Mouse (Mus musculus) erythroblast, embryonic 14.5 days (primary cell): ENCODE data around the gene Atf5.

Experiments
- GATA1 ChIP-seq: IDR thresholded peaks from 2 replicates; pipeline ENCODE4 v1.6.1; 2012; ENCODE audit warnings: low read length, inconsistent platforms, mixed read lengths
- TAL1 ChIP-seq: IDR thresholded peaks from 3 replicates; pipeline ENCODE4 v1.6.1; 2012; ENCODE audit warnings: low read length, inconsistent platforms, mixed read lengths

- TF ChIP-seq TAL1, result no peak
- TF ChIP-seq GATA1, result no peak
These were observed 39.5 kb downstream of the Atf5 start for GRCm38 (mm10) chr7:44776849-44777498.
